Mouse (Mus musculus) heart, postnatal 0 days (tissue): ENCODE data around the gene Tgfbr3.

Source experiments
- CTCF ChIP-seq: IDR thresholded peaks from 2 replicates; pipeline ENCODE4 v1.5.1; 2016; ENCODE audit warnings: antibody characterized with exemption, control low read depth, low read depth
- EP300 ChIP-seq: IDR thresholded peaks from 2 replicates; pipeline ENCODE4 v1.6.1; 2016; ENCODE audit warnings: antibody characterized with exemption, low read depth

DNA sequence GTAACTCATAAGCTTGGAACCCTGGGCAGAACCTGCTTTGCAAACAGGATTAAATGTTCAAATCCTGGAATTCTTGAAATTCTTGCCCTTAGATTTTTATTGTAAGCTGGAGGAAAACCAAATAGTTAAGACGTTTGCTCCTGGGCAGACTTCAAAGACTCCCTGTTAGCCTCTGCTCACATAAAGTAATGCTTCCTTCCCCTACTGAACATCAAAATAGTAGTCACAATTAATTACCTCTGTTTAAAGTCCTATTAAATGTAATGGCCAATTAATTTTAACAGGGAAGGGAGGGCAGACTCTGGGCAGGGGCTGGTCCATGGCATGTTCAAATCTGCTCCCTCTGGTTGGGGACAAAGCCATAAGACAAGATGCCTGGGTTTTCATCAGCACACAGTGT lies 49.2 kb downstream of the Tgfbr3 start:
- no peak for TF ChIP-seq EP300
- no peak for TF ChIP-seq CTCF
